Mouse (Mus musculus): Measurements from ENCODE around the gene Rasgef1a.

- no peak for TF ChIP-seq POLR2A (IDR thresholded peaks at IDR 0.05; ENCODE audit: borderline replicate concordance, control insufficient read depth, low read depth, low read length)
- no peak for TF ChIP-seq CTCF (IDR thresholded peaks at IDR 0.05; ENCODE audit: control insufficient read depth, insufficient read depth, low read length)
Measured at GRCm38 (mm10) chr6:117991928-117992327, 19.3 kb upstream of the Rasgef1a start.
